Comparison of ENCODE assay signal across 7 mouse cellular contexts in the genomic region with DNA sequence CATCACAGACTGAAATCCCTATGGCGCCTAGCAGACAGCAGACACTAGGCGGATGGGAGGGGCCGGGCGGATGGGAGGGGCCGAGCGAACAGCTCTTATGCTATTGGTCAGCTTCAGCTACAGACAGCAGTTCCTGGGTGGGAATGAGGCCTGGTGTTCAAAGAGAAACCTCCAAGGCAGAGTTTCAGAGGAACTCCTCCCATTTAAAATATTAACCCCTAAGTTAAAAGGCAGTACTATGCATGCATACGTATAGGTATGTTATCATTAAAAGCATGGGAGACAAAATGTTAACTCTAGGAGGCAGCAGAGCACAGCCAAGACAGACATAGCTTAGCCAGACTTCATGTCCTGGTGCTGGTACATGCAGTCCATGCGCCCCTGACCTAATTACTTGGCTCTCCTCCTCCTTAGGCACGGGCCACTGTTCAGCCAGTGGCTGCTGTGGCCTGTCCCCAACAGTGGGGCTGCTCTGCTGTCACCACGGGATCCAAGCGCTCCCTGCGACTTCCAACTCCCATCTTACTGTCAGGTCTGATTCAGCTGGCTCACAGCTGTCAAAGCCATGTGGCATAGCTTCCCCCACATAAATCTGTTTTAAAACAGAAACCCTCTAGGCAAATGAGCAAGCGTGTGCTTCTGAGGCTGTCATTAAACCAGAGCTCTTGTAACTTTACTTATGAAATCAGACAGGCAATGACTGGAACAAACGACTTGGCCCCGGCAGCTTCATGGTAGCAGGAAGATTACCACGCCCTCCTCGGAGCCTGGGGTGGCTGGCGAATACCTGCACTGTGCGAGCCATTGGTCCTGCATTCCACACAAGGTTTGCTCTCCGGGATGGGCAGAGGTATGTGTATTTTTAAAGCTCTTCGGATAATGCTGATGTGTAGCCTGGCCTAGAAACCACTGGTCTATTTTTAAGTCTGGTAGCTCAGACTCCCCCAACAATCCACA. TPM values are rescaled to one million over a fixed set of nuclear protein-coding genes. Genes with fewer than 3 reads are reported as not detected.
DNase-seq lines count a peak whose midpoint lies in the region; ATAC-seq and TF ChIP-seq lines count a peak whose summit lies in the region.

No protein-coding gene starts in this region.

- H3K79me2 ChIP-seq in liver, adult 2 months (ENCODE audit: control insufficient read depth, insufficient read depth, low read length): no peaks in the 10 kb centered on the region

- H3K4me2 ChIP-seq in heart, embryonic 14.5 days (ENCODE audit: low read length): peak overlapping the region; percentile 25

- no peaks in the 10 kb centered on the region for H3K9me3 ChIP-seq in heart, embryonic 14.5 days (ENCODE audit: control insufficient read depth, low read length)

- H3K36me3 ChIP-seq in heart, embryonic 14.5 days (ENCODE audit: control insufficient read depth, insufficient read depth, low read length): peaks cover 34% of the 10 kb centered on the region
- peaks cover 13% of the 10 kb centered on the region for H3K36me3 ChIP-seq in liver, adult 2 months (ENCODE audit: control insufficient read depth, insufficient read depth, low read length)

- H3K27me3 ChIP-seq in heart, embryonic 14.5 days (ENCODE audit: control insufficient read depth, insufficient read depth, low read length): no peaks in the 10 kb centered on the region
- H3K27me3 ChIP-seq in liver, adult 2 months (ENCODE audit: control insufficient read depth, insufficient read depth, low read length): no peaks in the 10 kb centered on the region

- 45% methylated on average over 21 of the region's 21 CpGs for WGBS in heart, embryonic 14.5 days
- 89% methylated on average over 21 of the region's 21 CpGs for WGBS in liver, adult 2 months

- peak; percentile 78 for DNase-seq in adrenal gland, adult 2 months
- peak; percentile 83 for DNase-seq in fat pad, adult 2 months (ENCODE audit: extremely low read depth, low read depth, low spot score)
- DNase-seq in kidney, postnatal 10 days: peak; percentile 75
- DNase-seq in liver, adult 2 months (ENCODE audit: extremely low read depth, low read depth, low spot score): no peak
- DNase-seq in neural tube, embryonic 10.5 days (ENCODE audit: extremely low spot score, low spot score): peak; percentile 46
- DNase-seq in thymus, postnatal 36 days: no peak

- H3K4me3 ChIP-seq in heart, embryonic 14.5 days (ENCODE audit: control insufficient read depth in 1 of 2, insufficient read depth in 1 of 2, low read depth in 1 of 2, low read length in 2 of 2): no peak overlapping the region
- no peak overlapping the region for H3K4me3 ChIP-seq in liver, adult 2 months (ENCODE audit: insufficient read depth, low read depth, low read length)

- H3K27ac ChIP-seq in heart, embryonic 14.5 days (replicated peaks in 1 of 2; ENCODE audit: control insufficient read depth in 1 of 2, insufficient read depth in 1 of 2, low read depth in 2 of 2, low read length in 2 of 2): peak overlapping the region; percentile 61 to 71
- no peak overlapping the region for H3K27ac ChIP-seq in liver, adult 2 months (replicated peaks; ENCODE audit: insufficient read depth, low read depth, low read length)

- TF ChIP-seq POLR2A in liver, adult 2 months (IDR thresholded peaks at IDR 0.05; ENCODE audit: extremely low read depth, insufficient read depth, low read length): no peak

- H3K4me1 ChIP-seq in heart, embryonic 14.5 days (ENCODE audit: control insufficient read depth in 2 of 2, insufficient read depth in 2 of 2, low read length in 2 of 2): peaks cover 10 to 18% of the 10 kb centered on the region in 2 experiments
- no peaks in the 10 kb centered on the region for H3K4me1 ChIP-seq in liver, adult 2 months (ENCODE audit: control insufficient read depth, insufficient read depth, low read length)

- peak; percentile 44; the same call in 1 of the 2 replicates for ATAC-seq in heart, embryonic 14.5 days (ENCODE audit: insufficient number of reproducible peaks, insufficient read depth, low FRiP score, low read depth)

- TF ChIP-seq CTCF in liver, adult 2 months (IDR thresholded peaks at IDR 0.05; ENCODE audit: low read depth, low read length): peak; percentile 16; the same call in 1 of the 2 replicates

- no peak overlapping the region for H3K9ac ChIP-seq in heart, embryonic 14.5 days (ENCODE audit: low read length)
- H3K9ac ChIP-seq in liver, adult 2 months (ENCODE audit: low read depth, low read length): no peak overlapping the region

RNA-seq across cellular contexts. Expression of gene Map3k4, which starts 52.3 kb away (rescaled TPM):
- 10 to 100 TPM; 24.6 to 30.7 TPM for total RNA-seq in adrenal gland, adult 2 months (2021)
- 51.3 and 52.1 TPM in 2 replicates for polyA plus RNA-seq in adrenal gland, adult 2 months (2012; rRNA removed)
- 34.3 and 39.2 TPM in 2 replicates for polyA plus RNA-seq in heart, embryonic 14.5 days (2014; fragmentation: Nextera tagmentation; extraction: Ambion mirVana)
- 19.2 and 26.5 TPM in 2 replicates for total RNA-seq in liver, adult 2 months (2014; rRNA removed)
- 9.3 and 10.7 TPM in 2 replicates for polyA plus RNA-seq in liver, adult 2 months (2012; rRNA removed)

Comparison
In these comparisons a context has a peak if more than half of its experiments do, and no peak if none do; other contexts are left out.
1. DNase-seq: peak in adrenal gland, adult 2 months (single experiment), fat pad, adult 2 months (single experiment), kidney, postnatal 10 days (single experiment) and neural tube, embryonic 10.5 days (single experiment); none in liver, adult 2 months (single experiment) and thymus, postnatal 36 days (0 of 2).